Mouse (Mus musculus): ENCODE measurements around the gene Surf1.

- TF ChIP-seq EP300 (IDR thresholded peaks at IDR 0.05; ENCODE audit: low read depth), result no peak
- TF ChIP-seq CTCF (IDR thresholded peaks at IDR 0.05; ENCODE audit: low read depth), result no peak
These were observed 2.7 kb downstream of the Surf1 start for GRCm38 (mm10) chr2:26913416-26914147.
